Comparison of ENCODE assay signal across 8 mouse cellular contexts in the genomic region with DNA sequence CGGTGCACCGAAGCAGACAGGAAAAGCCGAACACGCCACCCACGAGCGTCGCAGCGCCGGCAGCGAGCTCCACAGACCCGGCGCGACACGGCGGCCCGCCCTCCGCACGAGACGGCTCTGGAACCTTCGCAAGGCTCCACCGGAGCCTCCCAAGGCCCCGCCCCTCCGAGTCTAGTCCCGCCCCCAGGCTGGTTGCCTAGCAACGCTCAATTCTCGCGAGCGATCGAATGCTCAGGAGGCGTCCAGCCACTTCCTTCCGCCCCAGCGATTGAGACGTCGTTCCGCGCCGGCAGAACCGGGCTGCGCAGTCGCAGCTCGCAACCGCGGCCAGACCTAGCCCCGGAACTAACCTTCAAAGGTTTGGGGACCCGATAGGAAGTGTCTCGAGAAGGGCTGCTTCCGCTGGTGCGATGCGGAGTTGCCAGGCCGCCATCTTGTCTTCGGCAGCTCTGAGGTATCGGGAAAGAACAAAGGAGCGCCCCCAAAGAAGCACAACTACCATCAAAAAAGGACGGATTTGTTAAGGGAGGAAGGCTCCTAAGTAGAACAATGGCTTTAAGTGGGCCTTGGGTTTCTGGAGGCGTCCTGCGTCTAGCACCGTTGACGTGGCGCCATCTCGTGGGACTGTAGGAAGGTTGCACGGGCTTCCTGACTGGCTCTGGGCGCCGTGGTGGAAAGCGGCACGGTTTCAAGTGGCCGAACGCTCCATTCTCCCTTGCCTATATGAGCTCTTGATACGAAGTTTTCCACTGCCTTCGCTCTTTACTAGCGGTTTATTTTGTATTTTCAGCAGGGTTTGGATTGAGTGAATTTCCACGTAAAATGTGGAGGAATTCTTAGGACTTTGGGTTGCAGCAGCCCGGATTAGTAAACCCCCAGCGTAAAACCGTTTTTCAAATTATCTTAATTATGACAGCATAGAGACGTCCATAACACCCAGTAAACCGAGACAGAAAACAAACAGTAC. TPM values are rescaled to one million over a fixed set of nuclear protein-coding genes. Genes with fewer than 3 reads are reported as not detected.
A peak's percentile ranks its signal among the peaks of the same experiment; 100 is the strongest.
DNase-seq lines count a peak whose midpoint lies in the region; ATAC-seq and TF ChIP-seq lines count a peak whose summit lies in the region.

Gene Cacybp, minus strand, starts transcription at position 173 of the 967 bp plus-strand sequence.

- H3K4me2 ChIP-seq in heart, embryonic 15.5 days = peak within 1 kb of the TSS; percentile 76
- peak within 1 kb of the TSS; percentile 83 for H3K4me2 ChIP-seq in liver, embryonic 14.5 days (ENCODE audit: low read depth)
- H3K4me2 ChIP-seq in neural tube, embryonic 11.5 days (ENCODE audit: low read depth) = peak within 1 kb of the TSS; percentile 69
- peak within 1 kb of the TSS; percentile 64 for H3K4me2 ChIP-seq in stomach, postnatal 0 days (replicated peaks; ENCODE audit: low read depth)

- H3K4me3 ChIP-seq in forebrain, embryonic 10.5 days = peak within 1 kb of the TSS; percentile 87
- peak within 1 kb of the TSS; percentile 83 for H3K4me3 ChIP-seq in heart, embryonic 15.5 days
- peak within 1 kb of the TSS; percentile 70 to 91 for H3K4me3 ChIP-seq in liver, embryonic 14.5 days (ENCODE audit: insufficient read depth in 1 of 2, low read depth in 2 of 2, low read length in 2 of 2)
- peak within 1 kb of the TSS; percentile 89 for H3K4me3 ChIP-seq in neural tube, embryonic 11.5 days (ENCODE audit: low read depth, low read length)
- H3K4me3 ChIP-seq in stomach, postnatal 0 days (ENCODE audit: low read depth, low read length) = peak within 1 kb of the TSS; percentile 96

- peak; percentile 98 for ATAC-seq in heart, embryonic 15.5 days (replicated peaks; ENCODE audit: insufficient number of reproducible peaks, insufficient read depth, low FRiP score, low read depth)
- peak; percentile 95 for ATAC-seq in liver, embryonic 14.5 days (ENCODE audit: insufficient read depth)
- peak; percentile 95 for ATAC-seq in neural tube, embryonic 11.5 days (ENCODE audit: insufficient read depth, low FRiP score, low TSS enrichment)
- ATAC-seq in stomach, postnatal 0 days (ENCODE audit: low FRiP score, low TSS enrichment) = peak; percentile 99

- TF ChIP-seq EP300 in liver, embryonic 14.5 days (IDR thresholded peaks at IDR 0.05; ENCODE audit: low read depth) = peak; percentile 73
- TF ChIP-seq EP300 in stomach, postnatal 0 days (optimal IDR thresholded peaks at IDR 0.05) = peak; percentile 96

- peak within 1 kb of the TSS; percentile 97 for H3K27ac ChIP-seq in forebrain, embryonic 10.5 days
- peak within 1 kb of the TSS; percentile 98 for H3K27ac ChIP-seq in heart, embryonic 15.5 days
- peak within 1 kb of the TSS; percentile 93 for H3K27ac ChIP-seq in liver, embryonic 14.5 days
- H3K27ac ChIP-seq in neural tube, embryonic 11.5 days (ENCODE audit: low read depth, low read length) = peak within 1 kb of the TSS; percentile 98
- H3K27ac ChIP-seq in stomach, postnatal 0 days (replicated peaks) = peak within 1 kb of the TSS; percentile 93

- H3K9ac ChIP-seq in heart, embryonic 15.5 days = peak within 1 kb of the TSS; percentile 76
- peak within 1 kb of the TSS; percentile 94 for H3K9ac ChIP-seq in liver, embryonic 14.5 days (replicated peaks)
- peak within 1 kb of the TSS; percentile 94 for H3K9ac ChIP-seq in neural tube, embryonic 11.5 days (ENCODE audit: low read length)
- H3K9ac ChIP-seq in stomach, postnatal 0 days (ENCODE audit: low read length) = peak within 1 kb of the TSS; percentile 93

- H3K27me3 ChIP-seq in forebrain, embryonic 10.5 days (ENCODE audit: poor library complexity, severe bottlenecking) = no peaks in the 10 kb centered on the region
- no peaks in the 10 kb centered on the region for H3K27me3 ChIP-seq in heart, embryonic 15.5 days
- no peaks in the 10 kb centered on the region for H3K27me3 ChIP-seq in liver, embryonic 14.5 days (ENCODE audit: control insufficient read depth, insufficient read depth, low read length)
- no peaks in the 10 kb centered on the region for H3K27me3 ChIP-seq in neural tube, embryonic 11.5 days (ENCODE audit: control insufficient read depth, insufficient read depth, low read length)
- H3K27me3 ChIP-seq in stomach, postnatal 0 days (ENCODE audit: control insufficient read depth, insufficient read depth, low read length) = no peaks in the 10 kb centered on the region

- H3K36me3 ChIP-seq in forebrain, embryonic 10.5 days (replicated peaks) = peaks cover 8% of the 10 kb centered on the region
- no peaks in the 10 kb centered on the region; the same call in 1 of the 2 replicates for H3K36me3 ChIP-seq in heart, embryonic 15.5 days
- H3K36me3 ChIP-seq in liver, embryonic 14.5 days (replicated peaks; ENCODE audit: control insufficient read depth, insufficient read depth, low read depth) = no peaks in the 10 kb centered on the region
- no peaks in the 10 kb centered on the region for H3K36me3 ChIP-seq in neural tube, embryonic 11.5 days (ENCODE audit: control insufficient read depth, insufficient read depth, low read length)
- no peaks in the 10 kb centered on the region for H3K36me3 ChIP-seq in stomach, postnatal 0 days (ENCODE audit: control insufficient read depth, insufficient read depth, low read length)

- H3K4me1 ChIP-seq in forebrain, embryonic 10.5 days = peaks cover 22% of the 10 kb centered on the region
- peaks cover 16% of the 10 kb centered on the region for H3K4me1 ChIP-seq in heart, embryonic 15.5 days (replicated peaks)
- H3K4me1 ChIP-seq in liver, embryonic 14.5 days (replicated peaks; ENCODE audit: control insufficient read depth in 2 of 2, insufficient read depth in 2 of 2, low read length in 1 of 2) = peaks cover 9 to 16% of the 10 kb centered on the region in 2 experiments
- H3K4me1 ChIP-seq in neural tube, embryonic 11.5 days (ENCODE audit: control insufficient read depth, insufficient read depth, low read length) = peaks cover 16% of the 10 kb centered on the region
- H3K4me1 ChIP-seq in stomach, postnatal 0 days (replicated peaks; ENCODE audit: control insufficient read depth, insufficient read depth) = peaks cover 4% of the 10 kb centered on the region; the same call in 1 of the 2 replicates

- H3K9me3 ChIP-seq in forebrain, embryonic 10.5 days = no peaks in the 10 kb centered on the region
- H3K9me3 ChIP-seq in heart, embryonic 15.5 days (replicated peaks) = no peaks in the 10 kb centered on the region
- no peaks in the 10 kb centered on the region for H3K9me3 ChIP-seq in liver, embryonic 14.5 days (ENCODE audit: control insufficient read depth, low read length)
- H3K9me3 ChIP-seq in neural tube, embryonic 11.5 days (ENCODE audit: control insufficient read depth, low read length) = no peaks in the 10 kb centered on the region
- H3K9me3 ChIP-seq in stomach, postnatal 0 days (ENCODE audit: control insufficient read depth, low read length) = no peaks in the 10 kb centered on the region

- peak; percentile 96 for TF ChIP-seq CTCF in liver, embryonic 14.5 days (IDR thresholded peaks at IDR 0.05; ENCODE audit: low read depth)
- TF ChIP-seq CTCF in stomach, postnatal 0 days (IDR thresholded peaks at IDR 0.05; ENCODE audit: low read depth) = peak; percentile 87

- under 1% methylated on average over 76 of the region's 76 CpGs for WGBS in forebrain, embryonic 10.5 days
- under 1% methylated on average over 76 of the region's 76 CpGs for WGBS in heart, embryonic 15.5 days
- under 1% methylated on average over 76 of the region's 76 CpGs for WGBS in liver, embryonic 14.5 days (ENCODE audit: insufficient replicate concordance)
- WGBS in neural tube, embryonic 11.5 days = under 1% methylated on average over 75 of the region's 76 CpGs
- under 1% methylated on average over 76 of the region's 76 CpGs for WGBS in stomach, postnatal 0 days

- peak; percentile 100 for DNase-seq in CD8-positive naive resting alpha-beta T cell, adult 2 months (ENCODE audit: low read depth in 2 of 2, low spot score in 2 of 2)
- peak; percentile 96 for DNase-seq in c-Kit-positive CD71-negative TER-119-negative erythroid progenitor cells, embryonic 14.5 days (ENCODE audit: low read depth)
- DNase-seq in forebrain, embryonic 10.5 days (ENCODE audit: extremely low spot score, low spot score) = peak; percentile 99
- DNase-seq in kidney, postnatal 25 days = peak; percentile 99
- peak; percentile 97 to 98 (median 97) for DNase-seq in liver, embryonic 14.5 days (ENCODE audit: low read depth in 3 of 3, low spot score in 3 of 3)
- DNase-seq in neural tube, embryonic 11.5 days (ENCODE audit: low spot score) = peak; percentile 100
- peak; percentile 100 for DNase-seq in stomach, postnatal 0 days (ENCODE audit: low spot score)

RNA-seq across cellular contexts. Expression of gene Cacybp, which starts in this region (rescaled TPM):
- polyA plus RNA-seq in forebrain, embryonic 10.5 days (2016; fragmentation: Nextera tagmentation; extraction: Ambion mirVana) = 361 and 381 TPM in 2 replicates
- 132 and 157 TPM in 2 replicates for polyA plus RNA-seq in heart, embryonic 15.5 days (2015; fragmentation: Nextera tagmentation; extraction: Ambion mirVana)
- polyA plus RNA-seq in liver, embryonic 14.5 days (2012; rRNA removed) = 23.2 and 41.9 TPM in 2 replicates
- 161 and 163 TPM in 2 replicates for polyA plus RNA-seq in liver, embryonic 14.5 days (2014; fragmentation: Nextera tagmentation; extraction: Ambion mirVana)
- polyA plus RNA-seq in neural tube, embryonic 11.5 days (2014; fragmentation: Nextera tagmentation; extraction: Ambion mirVana) = 295 and 310 TPM in 2 replicates
- polyA plus RNA-seq in stomach, postnatal 0 days (2015; fragmentation: Nextera tagmentation; extraction: Ambion mirVana) = 106 and 119 TPM in 2 replicates

Comparison
In these comparisons a context has a peak if more than half of its experiments do, and no peak if none do; other contexts are left out.
1. Peak in every context shown above with its lines: DNase-seq, ATAC-seq, H3K4me3 ChIP-seq and H3K27ac ChIP-seq.